Mouse (Mus musculus) activated CD4-positive, CD25-positive, alpha-beta regulatory T cell, adult 4 months (primary cell): ENCODE data around the gene Lpar3. TPM values are rescaled to one million over a fixed set of nuclear protein-coding genes. Genes with fewer than 3 reads are reported as not detected.
"Not testable (repeated sequence)": the region's sequence is repeated elsewhere in the genome, so short reads cannot be mapped to it uniquely, and the experiment has no call there.

Source experiments
- ATAC-seq: one replicate; pipeline ENCODE4 v1.8.0; 2017
- polyA plus RNA-seq, 2 experiments: library from polyadenylated mRNA; unstranded; fragments of 100-300 nt; shearing (Covaris generic); gene quantifications; one replicate each; pipeline ENCODE4 v1.2.1; 2017

Lpar3 gene
- not detected for polyA plus RNA-seq

DNA sequence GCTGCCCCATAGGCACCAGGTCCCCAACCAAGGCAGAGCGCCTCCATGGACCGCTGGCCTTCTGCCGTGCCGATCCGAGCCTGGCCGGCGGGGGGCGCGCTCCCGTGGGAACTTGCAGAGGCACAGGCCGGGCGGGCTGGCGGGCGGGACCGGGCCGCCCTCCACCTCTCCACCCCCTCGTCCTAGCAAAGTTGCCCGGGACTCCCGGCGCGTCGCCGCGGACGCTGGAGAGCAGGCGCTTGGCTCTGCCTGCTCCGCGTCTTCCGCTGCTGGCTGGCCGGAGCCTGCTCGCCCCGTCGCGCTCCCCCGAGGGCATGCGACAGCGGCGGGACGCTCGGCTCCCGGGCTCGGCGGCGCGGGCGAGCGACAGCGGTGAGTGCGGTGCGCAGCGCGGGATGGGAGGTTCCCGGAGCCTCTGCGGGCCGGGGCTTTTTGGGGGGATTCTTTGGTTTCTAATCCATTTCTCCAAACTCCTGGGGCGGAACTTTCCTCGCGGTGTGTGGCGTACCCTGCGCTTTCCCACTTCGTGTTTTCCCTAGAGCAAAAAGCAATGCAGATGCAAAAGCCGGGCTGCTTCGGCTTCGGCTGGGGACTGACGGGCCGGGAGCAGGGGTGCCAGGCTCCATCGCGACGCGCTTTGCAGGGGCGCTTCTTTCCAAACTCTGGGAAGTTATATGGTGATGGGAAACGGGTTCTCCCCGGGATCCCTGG lies at the start of gene Lpar3:
Gene Lpar3 (plus strand): TSS at position 188 of the 711 bp plus-strand sequence.
- ATAC-seq: no peak

DNA sequence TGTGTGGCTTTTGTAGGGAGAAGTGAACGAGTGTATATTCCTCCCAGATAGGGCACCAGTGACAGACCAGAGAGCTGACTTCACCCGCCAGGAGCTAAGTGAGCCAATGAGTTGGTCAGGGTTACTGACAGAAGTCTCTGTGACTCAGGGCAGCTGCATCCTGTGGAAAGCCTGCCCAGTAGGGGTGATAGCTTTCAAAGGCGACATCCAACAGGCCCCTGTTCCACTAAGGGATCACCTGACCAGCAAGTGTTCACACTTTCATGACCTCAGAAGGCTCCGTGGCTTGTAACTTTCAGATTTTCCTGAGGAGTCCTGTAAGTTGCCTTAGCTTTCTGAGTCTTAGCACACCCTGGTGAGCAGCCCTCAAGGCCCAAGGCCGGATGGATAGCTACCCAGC lies 47.7 kb upstream of the Lpar3 start:
- no peak for ATAC-seq

DNA sequence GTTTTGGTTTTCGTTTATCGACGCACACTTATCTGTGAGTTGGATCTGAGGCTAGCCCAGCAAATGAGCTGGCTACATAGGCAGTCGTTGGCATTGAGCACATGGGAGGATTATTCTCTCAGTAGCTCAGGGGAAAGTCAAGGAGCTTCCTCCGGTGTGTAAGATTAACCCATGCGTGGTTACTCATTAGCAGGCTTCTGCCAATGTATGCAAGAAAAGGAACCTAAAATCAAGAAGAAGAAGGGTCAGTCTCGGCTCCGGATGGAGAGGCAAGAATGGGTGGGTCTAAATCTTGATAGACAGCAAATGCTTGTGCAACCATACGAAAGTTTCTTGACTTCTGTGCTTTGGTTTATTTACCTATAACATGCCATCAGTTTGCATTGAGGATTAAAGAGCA lies 46.5 kb upstream of the Lpar3 start:
- ATAC-seq: no peak

DNA sequence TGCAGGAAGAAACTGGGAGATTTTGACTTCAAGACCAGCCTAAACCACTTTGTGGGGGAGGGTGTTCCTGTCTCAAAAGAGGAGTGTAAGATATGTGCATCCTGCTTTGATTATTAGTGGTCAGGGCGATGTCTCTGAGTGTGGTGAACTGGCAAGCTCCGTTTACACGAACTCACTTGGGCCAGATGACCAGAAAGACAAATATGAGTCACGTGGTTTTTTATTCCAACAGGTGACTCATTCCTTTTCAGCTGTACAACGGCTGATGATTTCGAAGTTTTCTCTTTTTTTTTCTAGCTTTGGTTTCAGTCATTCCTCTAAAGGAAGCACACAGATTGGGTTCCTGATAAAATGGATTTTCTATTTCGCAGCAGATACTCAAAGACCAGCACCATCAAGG lies 43.5 kb upstream of the Lpar3 start:
- peak; percentile 15 for ATAC-seq

DNA sequence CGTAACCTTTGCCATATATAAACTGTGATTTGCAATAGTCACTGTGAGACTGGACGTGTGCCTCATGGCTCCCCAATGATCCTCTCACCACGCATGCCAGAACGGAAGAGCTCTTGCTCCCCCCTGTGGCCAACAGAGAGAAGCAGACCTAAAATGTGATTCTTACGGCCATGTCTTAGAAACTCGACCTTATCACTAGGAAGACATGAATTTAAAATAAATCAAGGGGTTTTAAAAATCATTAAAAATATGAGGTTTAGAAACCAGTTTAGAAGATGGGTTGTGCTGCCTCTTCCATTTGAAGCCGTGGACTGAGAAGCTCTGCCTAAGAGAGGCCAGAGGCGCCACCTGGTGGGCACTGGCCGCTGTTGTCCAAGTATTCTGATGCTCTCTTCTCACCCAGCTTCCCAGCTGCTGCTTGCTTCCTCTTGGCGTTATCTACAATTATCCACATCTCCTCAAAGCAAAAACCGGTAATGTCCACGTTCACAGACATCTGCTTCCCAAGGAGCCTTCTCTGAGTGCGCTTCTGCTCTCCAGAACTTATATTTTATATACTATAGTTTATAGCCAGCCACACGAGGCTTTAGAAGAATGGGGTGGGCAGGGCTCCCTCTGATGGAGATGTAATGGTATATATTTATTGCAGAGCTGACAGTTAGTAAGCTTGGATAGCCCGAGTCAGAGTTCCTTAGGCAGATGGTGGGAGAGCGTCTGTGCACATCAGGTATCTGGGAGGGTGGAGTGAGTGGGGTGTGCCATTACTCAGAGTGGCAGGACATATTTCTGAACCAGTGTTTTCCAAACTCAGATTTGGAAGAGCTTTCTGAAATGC lies 42.8 kb upstream of the Lpar3 start:
- peak; percentile 89 for ATAC-seq

DNA sequence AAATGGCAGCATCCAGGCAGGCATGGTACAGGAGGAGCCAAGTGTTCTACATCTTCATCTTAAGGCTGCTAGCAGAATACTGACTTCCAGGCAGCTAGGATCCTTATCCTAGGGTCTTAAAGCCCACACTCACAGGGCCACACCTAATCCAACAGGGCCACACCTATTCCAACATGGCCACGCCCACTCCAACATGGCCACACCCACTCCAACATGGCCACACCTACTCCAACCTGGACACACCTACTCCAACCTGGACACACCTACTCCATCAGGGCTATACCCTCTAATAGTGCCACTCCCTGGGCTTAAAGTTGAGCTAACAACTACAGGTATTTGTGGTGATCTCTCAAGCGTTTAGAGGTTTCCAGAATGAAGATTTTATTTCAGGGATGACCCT lies 40.4 kb upstream of the Lpar3 start:
- no peak for ATAC-seq

DNA sequence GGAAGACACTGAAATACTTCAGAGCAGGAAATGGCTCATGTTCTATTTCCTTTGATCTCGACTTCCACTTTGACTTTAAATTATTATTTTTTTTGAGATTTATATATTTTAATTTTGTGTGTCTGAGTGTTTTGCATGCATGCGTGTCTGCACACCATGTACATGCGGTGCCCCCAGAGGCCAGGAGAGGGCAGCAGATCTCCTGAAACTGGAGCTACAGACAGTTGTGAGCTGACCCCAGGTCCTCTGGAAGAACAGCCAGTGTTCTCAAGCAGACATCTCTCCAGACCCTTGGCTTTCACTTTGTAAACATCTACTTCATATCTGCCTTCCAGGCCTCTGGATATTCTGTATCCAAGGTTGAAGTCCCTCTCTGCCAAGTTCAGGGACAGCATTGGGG lies 39.8 kb upstream of the Lpar3 start:
- no peak for ATAC-seq

DNA sequence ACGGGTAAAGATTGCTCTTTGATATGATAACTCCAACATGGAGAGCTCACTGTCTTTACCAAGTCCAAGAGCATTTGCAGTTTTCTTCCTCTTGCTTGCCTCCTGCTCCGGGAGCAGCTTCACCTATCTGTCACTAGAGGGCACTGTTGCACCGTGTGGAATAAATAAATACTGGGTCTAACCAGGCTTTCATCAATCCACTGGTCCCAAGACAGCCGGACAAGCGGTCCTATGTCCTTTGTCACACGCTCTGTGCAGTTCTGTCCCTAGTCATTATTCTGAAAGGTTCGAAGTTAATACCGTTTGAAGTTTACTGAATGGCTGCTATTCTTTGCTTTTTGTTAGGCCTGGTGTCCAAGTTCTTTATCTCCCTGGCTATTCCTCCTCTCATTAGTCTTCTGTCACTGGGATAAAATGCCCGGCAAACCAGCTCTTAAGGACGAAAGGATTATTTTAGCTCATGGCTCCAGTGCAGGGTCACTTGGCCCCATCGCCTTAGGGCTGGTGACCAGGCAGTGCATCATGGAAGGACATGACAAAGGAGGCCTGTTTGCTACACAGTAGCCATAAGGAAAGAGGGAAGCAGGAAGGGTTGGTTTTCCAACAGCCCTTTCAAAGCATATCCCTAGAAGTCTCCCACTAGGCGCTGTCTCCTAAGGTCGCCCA lies 35.6 kb upstream of the Lpar3 start:
- ATAC-seq: peak; percentile 71

DNA sequence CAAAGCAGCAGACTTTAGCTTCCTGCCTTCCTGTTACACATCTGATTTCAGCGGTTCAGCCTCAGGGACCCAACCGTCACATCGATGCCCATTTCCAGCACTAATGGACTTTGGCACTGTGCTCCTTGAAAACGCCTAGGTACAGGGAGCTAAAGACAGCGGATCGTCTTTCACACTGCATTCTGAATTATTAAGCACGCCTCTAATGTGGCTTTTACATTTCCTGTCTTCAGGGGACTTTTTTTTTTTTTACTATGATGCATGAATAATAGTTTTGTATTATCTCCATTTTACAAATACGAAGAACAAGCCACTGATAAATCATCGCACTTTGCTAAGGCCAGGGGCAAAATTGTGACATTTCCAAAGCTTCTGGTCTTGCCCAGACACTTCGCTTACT lies 34.7 kb upstream of the Lpar3 start:
- ATAC-seq: peak; percentile 70

DNA sequence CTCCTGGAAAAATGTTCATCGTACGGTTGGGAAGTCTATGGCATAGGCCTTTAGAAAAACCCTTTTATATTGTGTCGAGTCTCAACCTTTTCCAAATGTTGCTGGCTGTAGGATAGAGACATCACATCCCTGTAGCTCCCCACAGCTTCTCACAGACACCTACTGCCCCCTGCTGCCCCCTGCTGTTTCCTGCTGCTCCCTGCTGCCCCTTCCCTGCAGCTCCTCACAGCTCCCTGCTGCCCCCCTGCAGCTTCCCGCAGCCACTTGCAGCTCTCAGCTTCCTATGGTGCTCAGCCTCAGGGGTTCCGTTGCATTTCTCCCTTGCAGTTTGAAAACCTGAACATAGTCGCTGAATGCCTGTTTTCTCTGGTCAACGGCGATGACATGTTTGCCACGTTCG lies 30.8 kb upstream of the Lpar3 start:
- ATAC-seq: no peak

DNA sequence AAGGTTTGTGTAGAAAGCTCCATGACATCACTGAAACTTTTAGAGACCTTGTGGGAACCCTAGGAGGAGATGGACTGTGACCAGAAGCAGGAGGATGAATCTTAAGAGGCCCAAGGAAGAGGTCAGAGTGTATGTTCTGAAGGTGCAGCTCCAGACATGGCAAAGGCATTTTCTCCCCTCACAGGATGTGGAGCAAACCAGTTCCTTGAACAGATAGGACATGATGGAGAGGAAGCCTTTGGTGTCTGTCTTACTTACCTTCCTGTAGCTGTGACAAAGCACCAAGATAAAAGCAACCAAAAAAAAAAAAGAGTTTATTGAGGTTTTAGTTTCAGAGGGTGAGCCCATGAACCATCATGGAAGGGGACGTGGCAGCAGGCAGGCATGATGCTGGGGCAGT lies 28.3 kb upstream of the Lpar3 start:
- peak; percentile 79 for ATAC-seq

DNA sequence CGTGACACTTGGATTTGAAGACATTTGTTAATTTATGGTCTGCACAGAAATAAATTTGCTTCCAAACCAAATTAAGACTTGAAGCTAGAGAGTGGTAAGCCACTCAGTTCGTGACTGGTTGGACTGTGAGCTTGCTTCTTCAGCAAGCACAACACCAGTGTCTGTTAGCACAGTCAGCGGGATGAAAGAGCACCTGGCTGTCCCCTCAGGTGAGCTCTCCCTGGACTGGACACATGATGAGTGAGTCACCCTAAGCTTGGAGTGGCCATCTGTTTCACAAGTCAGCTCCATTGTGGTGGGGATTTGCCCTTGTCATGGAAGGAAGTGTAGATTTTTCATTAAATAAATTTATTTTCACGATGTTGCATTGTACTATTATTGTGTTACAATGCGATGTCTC lies 25.6 kb upstream of the Lpar3 start:
- ATAC-seq: no peak

DNA sequence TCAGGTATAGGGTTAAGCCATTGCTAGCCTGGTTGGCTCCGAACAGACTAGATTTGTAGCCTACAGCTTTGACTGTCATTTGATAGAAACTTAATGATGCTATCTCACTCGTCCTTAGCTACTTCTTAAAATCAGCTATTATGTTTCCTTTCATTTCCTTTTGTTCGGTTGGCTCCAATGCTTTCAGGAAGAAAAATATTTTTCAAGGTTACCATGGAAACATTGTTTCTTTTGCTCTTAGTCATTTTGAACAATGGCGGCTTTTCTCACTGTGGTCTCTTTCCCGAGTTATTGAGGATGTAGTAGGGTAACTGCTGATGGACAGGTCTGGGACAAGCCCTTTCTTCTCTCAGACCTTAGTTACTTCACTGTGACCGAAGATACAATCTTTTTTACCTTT lies 24.5 kb upstream of the Lpar3 start:
- no peak for ATAC-seq

DNA sequence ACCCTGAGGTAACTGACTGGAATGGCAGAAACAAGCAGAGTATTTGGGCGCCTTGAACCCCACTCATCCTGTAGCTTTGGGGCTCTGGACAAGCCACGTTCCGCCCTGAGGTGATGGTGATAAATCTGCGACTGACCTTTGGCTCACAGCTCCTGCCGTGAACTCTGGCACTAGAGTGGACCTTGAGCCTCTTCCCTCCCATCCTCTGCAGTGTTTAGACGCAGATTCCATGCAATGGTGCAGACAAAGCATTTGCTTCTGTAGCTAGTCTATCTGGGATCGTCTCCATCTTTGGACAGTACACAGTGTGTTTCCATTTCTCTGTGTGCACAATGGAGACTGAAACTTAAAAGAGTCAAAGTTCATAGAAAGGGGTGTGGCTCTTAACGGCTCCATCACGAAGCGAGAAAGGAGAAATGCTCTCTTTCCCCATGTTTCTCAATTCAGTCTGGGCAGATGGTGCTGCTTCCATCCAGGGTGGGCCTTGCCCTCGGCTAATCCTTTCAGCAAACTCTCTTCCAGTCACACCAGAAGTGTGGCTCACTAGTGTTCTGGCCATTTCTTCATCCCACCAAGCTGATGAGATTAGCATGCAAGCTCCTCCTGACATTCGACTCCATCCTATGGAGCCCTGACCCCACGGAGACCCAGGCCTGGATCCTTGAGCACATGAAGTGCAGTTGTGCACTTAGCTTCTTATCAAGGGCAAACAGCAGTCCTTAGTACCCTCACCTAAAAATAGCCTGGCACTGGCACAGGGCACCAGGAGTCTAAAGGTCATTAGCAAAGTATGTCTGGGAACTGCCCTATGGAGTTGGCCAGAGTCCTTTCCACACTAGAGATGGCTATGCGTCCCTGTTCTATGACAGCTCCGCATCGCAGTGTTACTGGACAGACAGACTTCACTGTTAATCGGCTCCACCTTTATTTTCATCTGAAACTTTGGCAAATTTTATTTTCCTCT lies 23.7 kb upstream of the Lpar3 start:
- ATAC-seq: no peak

DNA sequence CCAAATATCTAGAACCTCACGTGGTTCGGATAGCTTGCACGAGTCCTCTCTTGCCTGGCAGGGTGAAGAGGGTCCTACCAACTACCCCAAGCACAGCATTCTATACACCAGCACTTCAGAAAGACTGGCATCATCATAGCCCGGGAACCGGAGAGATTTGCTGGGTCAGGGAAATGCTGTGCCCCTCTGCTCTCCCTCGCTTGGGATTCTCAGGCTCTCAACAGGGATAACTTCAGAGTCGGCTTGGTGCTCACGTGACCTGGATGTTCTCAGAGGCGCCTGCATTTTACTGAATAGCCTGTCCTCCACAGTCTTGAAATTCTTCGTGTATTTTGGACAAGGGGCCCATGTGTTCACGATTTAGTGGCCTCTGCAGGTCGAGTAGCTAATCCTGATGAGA lies 23.0 kb upstream of the Lpar3 start:
- ATAC-seq: no peak

DNA sequence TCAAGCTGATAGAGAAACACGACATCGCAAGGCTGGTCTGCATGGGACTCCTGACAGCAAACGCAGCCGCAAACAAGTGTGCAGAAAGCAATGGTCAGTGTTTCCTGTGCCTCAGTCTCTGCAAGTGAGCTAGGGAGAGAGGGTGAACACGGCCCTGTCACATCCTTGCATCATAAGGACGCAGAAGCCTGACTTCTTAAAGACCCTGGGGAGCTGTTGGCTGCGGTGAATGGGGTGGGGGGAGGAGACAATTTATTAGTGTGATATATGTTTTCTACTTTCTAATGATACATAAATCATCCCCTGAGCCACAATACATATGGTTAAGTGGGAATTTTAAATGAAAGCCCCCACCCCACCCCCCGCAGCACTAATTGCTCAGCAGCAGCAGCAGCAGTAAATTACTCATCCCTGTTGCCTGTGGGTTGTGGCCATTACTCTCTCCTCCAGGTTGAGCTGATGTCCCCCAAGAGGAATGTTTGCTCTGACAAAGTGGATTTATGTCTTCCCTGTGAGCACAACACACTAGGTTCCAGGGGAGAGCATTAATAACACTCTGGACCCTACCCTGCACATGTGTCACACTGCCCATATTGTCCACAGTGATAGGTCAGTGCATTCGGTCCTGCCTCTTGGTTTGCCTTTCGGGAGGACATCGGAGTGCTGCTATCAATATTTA lies 21.8 kb upstream of the Lpar3 start:
- no peak for ATAC-seq

DNA sequence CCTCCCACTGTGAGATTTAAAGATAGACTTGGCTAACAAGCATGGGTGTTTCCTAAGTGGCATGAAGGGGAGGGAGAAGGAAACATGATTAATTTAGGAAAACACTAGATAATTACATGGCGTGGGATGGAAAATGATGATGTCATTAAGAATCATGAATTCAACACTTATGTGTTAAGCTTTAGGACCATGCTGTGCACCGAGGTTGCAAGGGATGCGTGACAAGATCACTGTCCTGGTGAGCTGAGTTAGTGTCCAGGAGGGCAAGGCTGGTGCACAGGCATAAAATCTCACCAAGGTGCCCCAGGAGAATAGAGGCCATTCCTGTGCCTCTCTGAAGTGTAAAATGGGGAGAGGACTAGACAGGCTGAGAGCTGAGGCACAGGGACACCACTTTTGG lies 21.3 kb upstream of the Lpar3 start:
- no peak for ATAC-seq

DNA sequence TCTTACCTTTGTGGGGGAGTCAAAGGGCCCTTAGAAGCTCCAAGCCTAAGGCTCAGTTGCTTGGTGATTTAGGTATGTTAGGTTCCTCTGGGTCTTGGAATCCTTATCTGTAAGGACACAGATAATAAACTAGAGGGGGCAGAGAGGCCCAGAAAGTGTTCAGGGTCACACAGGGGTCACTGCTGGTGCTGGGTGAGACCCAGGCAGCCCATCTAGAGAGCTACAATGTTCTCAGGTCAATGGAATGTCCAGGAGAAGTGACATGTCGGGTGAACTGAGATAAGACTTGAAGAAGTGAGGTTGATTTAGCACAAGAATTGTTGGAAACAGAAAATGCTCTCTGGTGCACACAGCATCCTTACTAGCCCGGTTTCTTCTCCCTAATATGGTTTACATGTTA lies 16.4 kb upstream of the Lpar3 start:
- no peak for ATAC-seq

DNA sequence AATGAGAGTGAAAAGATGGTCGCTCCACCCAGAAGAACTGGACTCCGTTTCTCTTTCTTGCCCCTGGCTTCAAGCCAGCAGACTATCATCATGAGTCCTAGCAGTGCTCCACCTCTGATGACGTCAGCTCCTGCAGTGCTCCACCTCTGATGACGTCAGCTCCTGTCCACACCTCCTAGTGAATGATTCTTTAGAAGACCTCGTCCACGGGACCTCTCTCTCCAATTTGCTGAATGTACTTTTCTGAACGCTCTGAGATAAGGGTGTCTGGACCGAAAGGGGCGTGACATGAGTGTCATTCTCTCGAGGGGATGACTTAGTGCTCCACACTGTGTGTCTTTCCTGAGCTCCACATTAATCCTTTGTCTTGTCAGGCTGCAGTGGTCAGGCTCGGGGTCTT lies 15.5 kb upstream of the Lpar3 start:
- ATAC-seq: no peak

DNA sequence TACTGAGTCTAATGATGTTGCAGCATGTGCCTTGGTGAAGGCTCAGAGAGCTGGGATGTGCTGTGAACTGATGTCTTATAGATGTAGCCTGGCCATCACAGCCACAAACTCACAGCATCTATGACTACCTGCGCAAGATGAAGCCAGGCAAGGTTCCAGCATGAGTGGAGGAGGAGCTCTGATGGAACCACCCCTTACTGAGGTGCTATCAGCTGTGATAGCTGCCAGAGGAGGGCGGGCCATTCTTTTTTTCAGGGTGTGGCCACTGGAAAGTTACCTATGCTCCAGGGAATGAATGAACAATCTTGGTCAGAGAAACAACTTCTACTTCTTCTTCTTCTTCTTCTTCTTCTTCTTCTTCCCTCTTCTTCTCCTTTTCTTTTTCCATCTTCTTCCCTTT lies 14.1 kb upstream of the Lpar3 start:
- no peak for ATAC-seq

DNA sequence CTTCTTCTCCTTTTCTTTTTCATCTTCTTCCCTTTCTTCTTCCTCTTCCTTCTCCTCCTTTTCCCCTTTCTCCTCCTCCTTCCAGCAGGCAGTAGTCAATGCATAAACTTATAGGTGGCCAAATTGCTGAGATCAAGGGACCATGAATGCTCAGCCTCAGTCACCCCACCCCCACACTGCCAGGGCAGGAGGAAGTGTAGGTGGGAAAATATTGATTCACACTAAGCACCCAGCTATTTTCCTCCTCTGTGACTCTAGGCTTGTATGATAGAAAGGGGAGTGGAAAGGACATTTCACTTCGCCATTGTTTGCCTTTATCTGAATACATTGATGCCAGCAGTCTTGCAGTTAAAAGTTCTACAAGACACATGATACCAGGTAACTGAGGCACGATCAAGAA lies 13.3 kb upstream of the Lpar3 start:
- no peak for ATAC-seq

DNA sequence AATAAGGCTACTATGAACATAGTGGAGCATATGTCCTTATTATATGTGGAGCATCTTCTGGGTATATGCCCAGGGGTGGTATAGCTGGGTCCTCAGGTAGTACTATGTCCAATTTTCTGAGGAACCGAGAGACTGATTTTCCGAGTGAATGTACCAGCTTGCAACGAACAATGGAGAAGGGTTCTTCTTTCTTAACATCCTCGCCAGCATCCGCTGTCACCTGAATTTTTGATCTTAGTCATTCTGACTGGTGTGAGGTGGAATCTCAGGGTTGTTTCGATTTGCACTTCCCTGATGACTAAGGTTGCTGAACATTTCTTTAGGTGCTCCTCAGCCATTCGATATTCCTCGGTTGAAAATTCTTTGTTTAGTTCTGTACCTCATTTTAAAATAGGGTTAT lies 11.0 kb upstream of the Lpar3 start:
- not testable (repeated sequence) for ATAC-seq
